Mouse (Mus musculus) lung, embryonic 14.5 days (tissue): ENCODE results near the gene Ppp1r13b. TPM values are rescaled to one million over a fixed set of nuclear protein-coding genes. Genes with fewer than 3 reads are reported as not detected.
A peak's percentile ranks its signal among the peaks of the same experiment; 100 is the strongest.

Experiments
- ATAC-seq: fragments of 200-750 bp; cut with Nextera tagmentation; 2 replicates; pipeline ENCODE4 v1.8.0; 2017; ENCODE audit warnings: mild to moderate bottlenecking, moderate TSS enrichment, moderate library complexity; ENCODE audit not compliant: insufficient read depth
- DNase-seq: peaks from one replicate; pipeline ENCODE4 v3.0.0-alpha.2; 2015
- H3K27ac ChIP-seq: fragments of 300-500 bp; sonication (generic); 2 replicates; pipeline ENCODE4 v1.5.1; 2014; ENCODE audit warnings: low read depth, mild to moderate bottlenecking, moderate library complexity
- H3K27me3 ChIP-seq: fragments of 300-500 bp; sonication (generic); 2 replicates; pipeline ENCODE4 v1.6.1; 2014; ENCODE audit warnings: low read length, control low read depth; ENCODE audit not compliant: insufficient read depth
- H3K36me3 ChIP-seq: fragments of 300-500 bp; sonication (generic); 2 replicates; pipeline ENCODE4 v1.6.1; 2014; ENCODE audit warnings: control low read depth; ENCODE audit not compliant: insufficient read depth
- H3K4me1 ChIP-seq: fragments of 300-500 bp; sonication (generic); 2 replicates; pipeline ENCODE4 v1.6.1; 2014; ENCODE audit warnings: antibody characterized with exemption, control low read depth; ENCODE audit not compliant: insufficient read depth
- H3K4me2 ChIP-seq: fragments of 300-500 bp; sonication (generic); 2 replicates; pipeline ENCODE4 v1.6.1; 2014; ENCODE audit warnings: mild to moderate bottlenecking
- H3K4me3 ChIP-seq: fragments of 300-500 bp; sonication (generic); 2 replicates; pipeline ENCODE4 v1.5.1; 2014; ENCODE audit warnings: low read depth, low read length
- H3K9ac ChIP-seq: fragments of 300-500 bp; sonication (generic); 2 replicates; pipeline ENCODE4 v1.6.1; 2014
- H3K9me3 ChIP-seq: fragments of 300-500 bp; sonication (generic); 2 replicates; pipeline ENCODE4 v1.6.1; 2016; ENCODE audit warnings: low read depth, low read length, control low read depth
- CTCF ChIP-seq: IDR thresholded peaks from 2 replicates; pipeline ENCODE4 v1.5.1; 2016; ENCODE audit warnings: antibody characterized with exemption, low read depth
- WGBS: fragments of 180-500 bp; shearing (Covaris S2); extraction: QIAGEN DNeasy Blood & Tissue Kit; methylation state at CpG from one replicate; pipeline ENCODE4 v1.1.7; 2014; 5-methylcytosine and 5-hydroxymethylcytosine counted together
- polyA plus RNA-seq: library from polyadenylated mRNA; unstranded; fragments of >200 nt; fragmentation: Nextera tagmentation; extraction: Ambion mirVana; gene quantifications from 2 replicates; pipeline ENCODE4 v1.2.1, GENCODE M21; 2014

Gene Ppp1r13b
- polyA plus RNA-seq, 1 experiment from 2014 or later = 29.0 TPM

DNA sequence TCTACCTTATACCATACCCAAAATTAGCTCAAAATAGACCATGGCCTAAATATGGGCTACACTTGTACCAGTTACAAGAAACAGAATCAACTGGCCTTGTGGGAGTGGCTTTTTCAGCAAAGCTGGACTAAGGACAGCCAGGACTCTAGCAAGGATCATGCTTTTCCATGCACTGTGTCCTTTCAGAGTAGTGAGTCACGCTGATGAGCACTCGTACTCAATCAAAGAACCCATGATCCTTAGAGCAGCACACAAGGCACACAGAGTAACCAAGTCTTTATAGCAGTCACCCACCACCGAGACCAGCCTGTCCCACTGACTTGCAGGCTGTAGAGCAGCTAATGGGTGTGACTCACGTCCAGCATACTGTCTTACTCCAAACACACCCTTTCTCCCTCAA, 54.4 kb downstream of the Ppp1r13b start:
- ATAC-seq (no peak), DNase-seq (no peak)
- Histone ChIP-seq H3K27me3 (no peaks in the 10 kb centered on the region), H3K9ac (no peak overlapping the region), H3K4me1 (no peaks in the 10 kb centered on the region), H3K9me3 (no peaks in the 10 kb centered on the region), H3K4me2 (no peak overlapping the region), H3K27ac (no peak overlapping the region), H3K36me3 (no peaks in the 10 kb centered on the region; the same call in 1 of the 2 replicates), H3K4me3 (no peak overlapping the region)
- 70% methylated on average over 4 of the region's 4 CpGs for WGBS
- no peak for TF ChIP-seq CTCF

DNA sequence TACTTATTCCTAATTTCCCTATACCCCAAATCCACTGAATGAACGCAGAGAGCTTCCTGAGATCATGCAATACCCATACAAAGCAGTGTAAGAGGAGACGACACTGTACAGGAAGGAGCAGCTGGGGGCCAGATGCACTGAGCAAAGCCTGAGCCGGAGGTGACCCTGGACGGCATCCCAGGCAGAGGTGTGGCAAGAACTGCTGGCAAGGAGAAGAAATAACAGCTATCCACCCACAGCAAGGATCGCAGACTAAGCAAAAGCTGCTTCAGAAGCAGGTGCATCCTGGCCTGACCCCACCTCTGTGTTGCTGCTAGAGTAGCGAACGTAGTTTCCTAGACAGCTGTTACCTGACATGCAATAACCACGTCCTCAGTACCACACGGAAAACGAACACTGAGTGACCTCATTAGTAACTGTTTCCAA, 54.9 kb downstream of the Ppp1r13b start:
- Histone ChIP-seq H3K9ac (no peak overlapping the region), H3K4me3 (no peak overlapping the region), H3K4me2 (no peak overlapping the region), H3K27ac (no peak overlapping the region), H3K27me3 (no peaks in the 10 kb centered on the region), H3K4me1 (no peaks in the 10 kb centered on the region), H3K9me3 (no peaks in the 10 kb centered on the region), H3K36me3 (no peaks in the 10 kb centered on the region; the same call in 1 of the 2 replicates)
- DNase-seq = peak; percentile 15
- no peak for TF ChIP-seq CTCF
- WGBS = 45% methylated on average over 10 of the region's 10 CpGs
- ATAC-seq = no peak

DNA sequence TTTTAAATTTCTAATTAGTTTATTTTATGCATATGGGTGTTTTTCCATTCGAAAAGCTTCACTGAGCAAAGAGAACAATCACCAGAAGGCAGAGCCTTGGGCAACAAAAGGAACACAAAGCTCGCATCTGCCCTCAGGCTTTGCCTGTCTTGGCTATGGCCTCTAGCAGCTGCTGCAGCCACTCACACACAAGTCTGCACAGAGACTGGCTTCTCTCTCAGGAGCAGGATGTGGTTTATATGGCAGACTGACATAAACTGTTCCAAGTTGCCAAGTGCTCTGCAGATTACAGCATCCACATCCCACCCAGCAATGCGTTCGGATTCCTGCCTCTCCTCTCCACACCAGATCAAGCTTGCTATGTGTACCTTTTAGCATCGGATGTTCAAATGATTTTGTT, 56.2 kb downstream of the Ppp1r13b start:
- no peak overlapping the region for H3K4me2 ChIP-seq
- no peak overlapping the region for H3K27ac ChIP-seq
- DNase-seq (no peak), ATAC-seq (no peak)
- H3K27me3 ChIP-seq = no peaks in the 10 kb centered on the region
- no peaks in the 10 kb centered on the region for H3K36me3 ChIP-seq
- H3K9ac ChIP-seq = no peak overlapping the region
- 75% methylated on average over 5 of the region's 5 CpGs for WGBS
- no peaks in the 10 kb centered on the region for H3K9me3 ChIP-seq
- no peak overlapping the region for H3K4me3 ChIP-seq
- no peak for TF ChIP-seq CTCF
- no peaks in the 10 kb centered on the region for H3K4me1 ChIP-seq

DNA sequence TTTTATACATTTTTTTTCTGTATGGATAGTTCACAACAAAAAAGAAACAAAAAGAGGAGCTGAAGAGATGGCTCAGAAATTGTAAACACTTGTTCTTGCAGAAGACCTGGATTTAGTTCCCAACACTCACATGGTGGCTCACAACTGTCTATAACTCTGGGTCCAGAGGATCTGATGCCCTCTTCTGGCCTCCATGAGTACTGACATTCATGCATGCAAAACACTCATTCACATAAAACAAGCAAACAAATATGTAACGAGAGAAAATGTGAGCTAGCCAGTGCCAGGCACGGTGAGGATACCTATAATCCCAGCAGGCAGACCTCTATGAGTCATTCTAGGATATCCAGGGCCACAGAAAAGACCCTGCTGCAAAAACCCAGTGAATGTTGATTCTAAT, 56.7 kb downstream of the Ppp1r13b start:
- DNase-seq (peak; percentile 14), ATAC-seq (no peak)
- WGBS = 58% methylated on average over 2 of the region's 2 CpGs
- no peaks in the 10 kb centered on the region for H3K27me3 ChIP-seq
- no peak overlapping the region for H3K27ac ChIP-seq
- TF ChIP-seq CTCF = peak; percentile 37
- H3K9ac ChIP-seq = no peak overlapping the region
- H3K4me2 ChIP-seq = no peak overlapping the region
- no peak overlapping the region for H3K4me3 ChIP-seq
- H3K36me3 ChIP-seq = no peaks in the 10 kb centered on the region
- H3K9me3 ChIP-seq = no peaks in the 10 kb centered on the region
- no peaks in the 10 kb centered on the region for H3K4me1 ChIP-seq

DNA sequence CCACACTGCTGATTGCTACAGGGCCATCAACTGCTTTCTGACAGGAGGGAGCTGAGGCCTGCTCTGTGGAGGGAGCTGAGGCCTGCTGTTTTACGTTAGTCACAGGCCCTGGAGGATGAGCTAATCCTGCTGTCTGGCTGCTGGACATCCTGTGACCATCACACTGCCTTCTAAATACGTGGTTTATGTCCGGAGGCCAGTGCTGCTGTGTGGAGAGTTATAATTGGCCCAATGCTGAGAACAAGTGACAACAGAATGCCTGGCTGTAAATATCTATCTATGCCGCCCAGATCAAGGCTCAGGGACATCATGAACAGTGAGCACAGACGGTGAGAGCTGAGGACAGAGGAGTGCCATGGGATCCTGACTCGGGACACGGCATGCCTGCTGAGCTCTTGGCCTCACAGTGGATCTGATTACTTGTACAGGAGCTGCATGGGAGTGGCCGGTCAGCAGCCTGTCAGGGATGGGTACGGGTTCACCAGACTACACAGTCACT, 59.6 kb downstream of the Ppp1r13b start:
- Histone ChIP-seq H3K9ac (no peak overlapping the region), H3K27me3 (no peaks in the 10 kb centered on the region), H3K4me1 (no peaks in the 10 kb centered on the region), H3K4me2 (no peak overlapping the region), H3K4me3 (no peak overlapping the region), H3K27ac (no peak overlapping the region), H3K9me3 (no peaks in the 10 kb centered on the region), H3K36me3 (peaks cover 1% of the 10 kb centered on the region; the same call in 1 of the 2 replicates)
- no peak for DNase-seq
- WGBS = 67% methylated on average over 9 of the region's 9 CpGs
- no peak for TF ChIP-seq CTCF
- no peak for ATAC-seq

DNA sequence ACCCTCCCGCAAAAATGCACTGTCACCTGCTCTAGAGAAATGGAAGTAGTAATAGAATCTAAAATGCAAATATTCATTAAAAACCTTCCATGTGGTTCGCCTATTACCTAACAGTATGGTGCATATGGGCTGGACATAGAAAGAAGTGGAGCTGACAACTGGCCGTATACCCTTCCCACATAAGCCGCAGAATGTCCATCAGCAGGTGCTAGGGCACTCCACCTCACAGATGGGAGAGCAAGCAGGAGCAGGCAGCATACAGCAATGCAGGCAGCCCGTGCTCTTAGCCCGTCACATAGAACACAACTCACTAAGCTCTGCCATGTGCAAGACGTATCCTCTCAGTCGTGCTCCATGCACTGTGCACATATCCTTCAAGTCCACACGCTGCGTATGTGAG, 61.1 kb downstream of the Ppp1r13b start:
- H3K4me2 ChIP-seq = no peak overlapping the region
- no peak overlapping the region for H3K4me3 ChIP-seq
- H3K4me1 ChIP-seq = no peaks in the 10 kb centered on the region
- H3K27me3 ChIP-seq = no peaks in the 10 kb centered on the region
- DNase-seq = no peak
- TF ChIP-seq CTCF = no peak
- H3K9me3 ChIP-seq = no peaks in the 10 kb centered on the region
- no peak overlapping the region for H3K9ac ChIP-seq
- WGBS = 78% methylated on average over 10 of the region's 10 CpGs
- peaks cover 11% of the 10 kb centered on the region; the same call in 1 of the 2 replicates for H3K36me3 ChIP-seq
- no peak overlapping the region for H3K27ac ChIP-seq
- ATAC-seq = no peak

DNA sequence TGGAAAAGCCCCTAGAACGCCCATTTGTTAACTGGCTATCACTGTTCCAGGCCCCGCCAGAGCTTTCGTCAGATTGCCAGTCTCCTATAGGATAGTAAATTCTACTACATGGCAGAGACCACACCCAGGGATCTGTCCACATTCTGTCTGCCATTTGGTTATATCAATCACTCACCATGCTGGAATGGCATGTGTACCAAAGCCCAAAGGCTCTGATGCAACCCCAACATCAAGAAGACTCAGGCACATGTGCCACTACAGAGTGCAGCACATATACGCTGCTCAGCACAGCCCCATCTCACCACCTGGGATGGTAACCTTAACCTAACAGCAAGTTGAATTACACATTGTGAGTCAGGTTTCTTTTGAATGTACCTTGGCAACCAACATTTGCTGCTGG, 62.0 kb downstream of the Ppp1r13b start:
- ATAC-seq = no peak
- DNase-seq = no peak
- H3K4me2 ChIP-seq = no peak overlapping the region
- peaks cover 18% of the 10 kb centered on the region; the same call in 1 of the 2 replicates for H3K36me3 ChIP-seq
- H3K4me3 ChIP-seq = no peak overlapping the region
- H3K4me1 ChIP-seq = no peaks in the 10 kb centered on the region
- no peak overlapping the region for H3K27ac ChIP-seq
- H3K27me3 ChIP-seq = no peaks in the 10 kb centered on the region
- WGBS = 90% methylated on average over 4 of the region's 4 CpGs
- H3K9ac ChIP-seq = no peak overlapping the region
- no peaks in the 10 kb centered on the region for H3K9me3 ChIP-seq
- TF ChIP-seq CTCF = no peak

DNA sequence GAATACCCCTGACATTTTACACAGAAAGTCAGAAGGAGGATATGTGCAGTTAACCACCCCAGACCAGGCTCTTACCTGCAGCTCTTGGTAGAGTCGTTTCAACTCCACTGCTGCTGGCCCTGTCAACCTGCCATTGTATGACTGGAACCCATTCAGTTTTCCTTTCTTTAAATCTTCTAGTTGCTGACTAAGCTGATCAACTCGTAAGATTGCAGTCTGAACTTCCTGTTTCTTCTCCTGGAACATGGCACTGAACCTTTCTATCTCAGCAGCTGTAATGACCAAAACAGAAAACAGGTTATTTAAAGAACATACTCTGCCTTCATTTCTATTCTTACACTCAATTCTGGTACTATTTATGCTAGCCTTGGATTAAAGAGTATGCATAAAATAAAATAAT, 64.4 kb downstream of the Ppp1r13b start:
- ATAC-seq (no peak), DNase-seq (no peak)
- no peak overlapping the region for H3K4me2 ChIP-seq
- no peaks in the 10 kb centered on the region for H3K27me3 ChIP-seq
- no peak overlapping the region for H3K4me3 ChIP-seq
- H3K36me3 ChIP-seq = peaks cover 38% of the 10 kb centered on the region
- H3K27ac ChIP-seq = no peak overlapping the region
- TF ChIP-seq CTCF = no peak
- no peaks in the 10 kb centered on the region for H3K9me3 ChIP-seq
- no peak overlapping the region for H3K9ac ChIP-seq
- WGBS = 47% methylated on average over 2 of the region's 2 CpGs
- H3K4me1 ChIP-seq = no peaks in the 10 kb centered on the region
